Mouse (Mus musculus): ENCODE data around the gene Frem2. TPM values are rescaled to one million over a fixed set of nuclear protein-coding genes. Genes with fewer than 3 reads are reported as not detected.

The Frem2 gene
- 12.8 and 13.6 TPM in 2 replicates for polyA plus RNA-seq (2015; fragmentation: Nextera tagmentation; extraction: Ambion mirVana)

GRCm38 (mm10) chr3:53656878-53657561, at the start of gene Frem2:
Frem2 (minus strand) TSS chr3:53657355.

GRCm38 (mm10) chr3:53488353-53488752, 168.8 kb downstream of the Frem2 start, which contains the start of gene Stoml3:
Stoml3 (plus strand) TSS chr3:53488653.

Other genes with a start within 250 kb of the Frem2 start
- 7.5 and 8.1 TPM in 2 replicates for gene Nhlrc3, start 194.0 kb downstream of the Frem2 start, polyA plus RNA-seq (2015; fragmentation: Nextera tagmentation; extraction: Ambion mirVana)
- 6.2 and 6.3 TPM in 2 replicates for gene Proser1, start 193.7 kb downstream of the Frem2 start, polyA plus RNA-seq (2015; fragmentation: Nextera tagmentation; extraction: Ambion mirVana)
- 0.11 and 0.17 TPM in 2 replicates for gene Stoml3, start 168.7 kb downstream of the Frem2 start, polyA plus RNA-seq (2015; fragmentation: Nextera tagmentation; extraction: Ambion mirVana)
- gene Gm10985, start 187.7 kb upstream of the Frem2 start, polyA plus RNA-seq (2015; fragmentation: Nextera tagmentation; extraction: Ambion mirVana), result not detected in 2 replicates
- 127 and 145 TPM in 2 replicates for gene Ufm1, start 206.5 kb upstream of the Frem2 start, polyA plus RNA-seq (2015; fragmentation: Nextera tagmentation; extraction: Ambion mirVana)

All from urinary bladder, postnatal 0 days (tissue).